Mouse (Mus musculus) liver, embryonic 15.5 days (tissue): ENCODE results near the gene Rhot2. TPM values are rescaled to one million over a fixed set of nuclear protein-coding genes. Genes with fewer than 3 reads are reported as not detected.
A peak's percentile ranks its signal among the peaks of the same experiment; 100 is the strongest.

Source experiments
- ATAC-seq: fragments of 200-750 bp; cut with Nextera tagmentation; 2 replicates; pipeline ENCODE4 v1.8.0; 2017; ENCODE audit warnings: moderate number of reproducible peaks, mild to moderate bottlenecking, moderate library complexity; ENCODE audit not compliant: insufficient read depth
- H3K27ac ChIP-seq: fragments of 300-500 bp; sonication (generic); replicated peaks from 2 replicates; pipeline ENCODE4 v1.5.1; 2015; ENCODE audit warnings: mild to moderate bottlenecking, inconsistent platforms
- H3K27me3 ChIP-seq: fragments of 300-500 bp; sonication (generic); 2 replicates; pipeline ENCODE4 v1.6.1; 2015; ENCODE audit warnings: mild to moderate bottlenecking, inconsistent platforms
- H3K36me3 ChIP-seq: fragments of 300-500 bp; sonication (generic); replicated peaks from 2 replicates; pipeline ENCODE4 v1.6.1; 2015; ENCODE audit warnings: moderate library complexity, mild to moderate bottlenecking, inconsistent platforms
- H3K4me1 ChIP-seq: fragments of 300-500 bp; sonication (generic); replicated peaks from 2 replicates; pipeline ENCODE4 v1.6.1; 2015; ENCODE audit warnings: inconsistent platforms
- H3K4me2 ChIP-seq: fragments of 300-500 bp; sonication (generic); 2 replicates; pipeline ENCODE4 v1.6.1; 2015; ENCODE audit warnings: moderate library complexity, mild to moderate bottlenecking, inconsistent platforms
- H3K4me3 ChIP-seq: fragments of 300-500 bp; sonication (generic); replicated peaks from 2 replicates; pipeline ENCODE4 v1.5.1; 2015; ENCODE audit warnings: mild to moderate bottlenecking, inconsistent platforms
- H3K9ac ChIP-seq: fragments of 300-500 bp; sonication (generic); 2 replicates; pipeline ENCODE4 v1.6.1; 2015; ENCODE audit warnings: moderate library complexity, mild to moderate bottlenecking, inconsistent platforms
- H3K9me3 ChIP-seq: fragments of 300-500 bp; sonication (generic); replicated peaks from 2 replicates; pipeline ENCODE4 v1.6.1; 2016; ENCODE audit warnings: inconsistent platforms
- WGBS: fragments of 180-500 bp; shearing (Covaris S2); methylation state at CpG from one replicate; pipeline ENCODE4 v1.1.7; 2015; ENCODE audit warnings: mixed read lengths; ENCODE audit not compliant: insufficient replicate concordance; 5-methylcytosine and 5-hydroxymethylcytosine counted together
- microRNA-seq: library from miRNA; unstranded; fragments of <30 nt; microRNA quantifications from one replicate; pipeline ENCODE4, GENCODE M21; 2016
- polyA plus RNA-seq: library from polyadenylated mRNA; unstranded; fragments of >200 nt; fragmentation: Nextera tagmentation; extraction: Ambion mirVana; gene quantifications from 2 replicates; pipeline ENCODE4 v1.2.1, GENCODE M21; 2015

The Rhot2 gene
- polyA plus RNA-seq, 1 experiment from 2014 or later: 10.8 TPM

- no peak for ATAC-seq
- Histone ChIP-seq H3K4me1 (peaks cover 62% of the 10 kb centered on the region), H3K4me3 (no peak overlapping the region), H3K9ac (no peak overlapping the region), H3K9me3 (no peaks in the 10 kb centered on the region), H3K27me3 (no peaks in the 10 kb centered on the region), H3K36me3 (peaks cover 8% of the 10 kb centered on the region; the same call in 1 of the 2 replicates), H3K27ac (no peak overlapping the region), H3K4me2 (no peak overlapping the region)
- WGBS: 77% methylated on average over 13 of the region's 13 CpGs
Measured at GRCm38 (mm10) chr17:25794197-25794596, 50.5 kb downstream of the Rhot2 start.

DNA sequence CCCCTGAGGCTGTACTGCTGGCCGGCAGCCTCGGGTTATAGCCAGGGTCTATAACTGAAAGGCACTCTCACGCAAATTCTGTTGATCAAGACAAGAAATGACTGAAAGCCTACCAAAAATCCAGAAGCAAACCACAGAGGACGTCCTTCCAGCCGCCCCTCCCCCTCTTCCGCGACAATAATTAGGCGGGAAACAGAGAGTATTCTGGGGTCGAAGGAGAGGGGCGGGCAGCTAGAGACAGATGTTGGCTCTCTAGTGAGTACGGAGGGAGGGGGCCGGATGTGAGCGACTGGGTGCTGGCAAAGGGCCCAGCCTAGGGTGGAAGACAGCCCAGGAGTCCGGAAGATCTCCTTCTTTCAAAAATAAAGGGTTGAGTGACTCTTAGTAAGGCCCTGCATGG, 52.0 kb downstream of the Rhot2 start, which contains the start of gene Fam173a:
TSS of gene Fam173a (minus strand) at position 287 of the 400 bp plus-strand sequence.
- H3K36me3 ChIP-seq: peaks cover 13% of the 10 kb centered on the region
- peaks cover 61% of the 10 kb centered on the region for H3K4me1 ChIP-seq
- no peaks in the 10 kb centered on the region for H3K27me3 ChIP-seq
- peak; percentile 53 for ATAC-seq
- no peaks in the 10 kb centered on the region for H3K9me3 ChIP-seq
- peak within 1 kb of the TSS; percentile 84 for H3K4me3 ChIP-seq
- H3K4me2 ChIP-seq: peak within 1 kb of the TSS; percentile 95
- peak within 1 kb of the TSS; percentile 89 for H3K27ac ChIP-seq
- under 1% methylated on average over 14 of the region's 14 CpGs for WGBS
- H3K9ac ChIP-seq: peak within 1 kb of the TSS; percentile 68

DNA sequence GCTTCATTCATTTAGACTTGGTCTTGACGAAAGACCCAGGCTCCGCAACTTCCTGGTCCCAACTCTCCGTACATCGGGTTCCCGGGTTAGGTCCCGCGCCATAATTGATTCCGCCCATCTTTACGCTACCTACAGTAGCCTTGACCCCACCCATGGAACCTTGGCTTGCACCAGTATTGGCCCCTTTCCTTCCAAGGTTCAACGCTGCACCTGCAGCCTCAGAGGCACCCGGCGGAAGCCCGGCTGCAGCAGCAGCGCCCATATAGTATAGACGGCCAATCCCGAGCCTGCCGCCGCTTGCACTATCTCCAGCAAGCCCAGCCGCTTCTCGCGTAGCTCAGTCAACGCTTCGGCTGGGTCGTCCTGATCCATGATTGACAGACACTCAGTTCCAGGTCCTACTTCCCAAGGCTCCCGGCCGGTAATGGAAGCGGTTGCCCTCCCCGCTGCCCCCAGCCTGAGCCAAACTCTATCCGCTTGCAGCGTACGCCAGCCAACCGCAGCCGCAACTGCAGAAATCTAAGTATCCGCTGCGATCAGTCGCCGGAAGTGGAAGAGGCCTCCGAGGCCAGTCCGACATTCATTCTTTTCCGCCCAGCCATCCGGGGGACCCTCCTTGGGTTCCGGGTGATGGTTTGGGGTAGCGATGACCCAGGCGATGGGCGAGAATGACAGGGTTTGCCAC, 52.7 kb downstream of the Rhot2 start:
- peak; percentile 71 for ATAC-seq
- H3K27ac ChIP-seq: peak overlapping the region; percentile 89
- peaks cover 13% of the 10 kb centered on the region for H3K36me3 ChIP-seq
- no peaks in the 10 kb centered on the region for H3K27me3 ChIP-seq
- no peaks in the 10 kb centered on the region for H3K9me3 ChIP-seq
- under 1% methylated on average over 45 of the region's 45 CpGs for WGBS
- peak overlapping the region; percentile 84 for H3K4me3 ChIP-seq
- peak overlapping the region; percentile 68 for H3K9ac ChIP-seq
- peak overlapping the region; percentile 95 for H3K4me2 ChIP-seq
- H3K4me1 ChIP-seq: peaks cover 55% of the 10 kb centered on the region

- Histone ChIP-seq H3K9me3 (no peaks in the 10 kb centered on the region), H3K4me3 (peak overlapping the region; percentile 84), H3K4me1 (peaks cover 49% of the 10 kb centered on the region), H3K9ac (peak overlapping the region; percentile 68), H3K4me2 (peak overlapping the region; percentile 95), H3K36me3 (peaks cover 13% of the 10 kb centered on the region), H3K27me3 (no peaks in the 10 kb centered on the region), H3K27ac (peak overlapping the region; percentile 89)
- WGBS: 33% methylated on average over 19 of the region's 19 CpGs
- no peak for ATAC-seq
Measured at GRCm38 (mm10) chr17:25791320-25791842, 53.3 kb downstream of the Rhot2 start.

Small RNA genes within 50 kb of the gene (microRNA-seq; reads per million reads assigned to microRNA genes)
- gene Mir3082: 0.76 reads per million

Other genes with a start within 250 kb of the Rhot2 start
- gene Gng13, start 127.7 kb downstream of the Rhot2 start, polyA plus RNA-seq: not detected in 2 replicates
- 21.1 and 24.2 TPM in 2 replicates for gene Chtf18, start 117.4 kb downstream of the Rhot2 start, polyA plus RNA-seq
- gene Rpusd1, start 117.2 kb downstream of the Rhot2 start, polyA plus RNA-seq: 6.4 and 6.6 TPM in 2 replicates
- not detected in 2 replicates for gene Mslnl, start 108.8 kb downstream of the Rhot2 start, polyA plus RNA-seq
- 2.5 and 2.7 TPM in 2 replicates for gene Msln, start 90.5 kb downstream of the Rhot2 start, polyA plus RNA-seq
- gene Narfl, start 71.1 kb downstream of the Rhot2 start, polyA plus RNA-seq: 13.2 and 14.8 TPM in 2 replicates
- gene Haghl, start 59.2 kb downstream of the Rhot2 start, polyA plus RNA-seq: 5.6 and 7.4 TPM in 2 replicates
- 0.03 and 0.07 TPM in 2 replicates for gene Ccdc78, start 58.3 kb downstream of the Rhot2 start, polyA plus RNA-seq
- gene Fam173a, start 52.0 kb downstream of the Rhot2 start, polyA plus RNA-seq: 54.9 and 59.6 TPM in 2 replicates
- not detected in 2 replicates for gene AC134908.4, start 49.2 kb downstream of the Rhot2 start, polyA plus RNA-seq
- gene Metrn, start 47.7 kb downstream of the Rhot2 start, polyA plus RNA-seq: 15.5 and 18.2 TPM in 2 replicates
- 0.07 and 0.12 TPM in 2 replicates for gene Fbxl16, start 35.8 kb downstream of the Rhot2 start, polyA plus RNA-seq
- 11.7 and 13.0 TPM in 2 replicates for gene Wdr24, start 21.2 kb downstream of the Rhot2 start, polyA plus RNA-seq
- 19.6 and 25.2 TPM in 2 replicates for gene Jmjd8, start 16.0 kb downstream of the Rhot2 start, polyA plus RNA-seq
- 114 and 130 TPM in 2 replicates for gene Stub1, start 11.4 kb downstream of the Rhot2 start, polyA plus RNA-seq
- 0.25 and 0.48 TPM in 2 replicates for gene Rhbdl1, start 7.6 kb downstream of the Rhot2 start, polyA plus RNA-seq
- gene Gm20683, start 3.1 kb downstream of the Rhot2 start, polyA plus RNA-seq: 0.46 and 0.52 TPM in 2 replicates
- gene Wdr90, start 16.6 kb upstream of the Rhot2 start, polyA plus RNA-seq: 8.1 and 9.3 TPM in 2 replicates
- gene Mcrip2, start 23.9 kb upstream of the Rhot2 start, polyA plus RNA-seq: 37.3 and 39.3 TPM in 2 replicates
- 46.4 and 49.4 TPM in 2 replicates for gene Mettl26, start 30.2 kb upstream of the Rhot2 start, polyA plus RNA-seq
- 0.35 and 0.59 TPM in 2 replicates for gene Wfikkn1, start 36.0 kb upstream of the Rhot2 start, polyA plus RNA-seq
- 6.6 and 8.4 TPM in 2 replicates for gene Rab40c, start 74.9 kb upstream of the Rhot2 start, polyA plus RNA-seq
- gene Pigq, start 100.1 kb upstream of the Rhot2 start, polyA plus RNA-seq: 156 and 174 TPM in 2 replicates
- 6.1 and 6.7 TPM in 2 replicates for gene Nhlrc4, start 100.1 kb upstream of the Rhot2 start, polyA plus RNA-seq
- gene A930017K11Rik, start 107.7 kb upstream of the Rhot2 start, polyA plus RNA-seq: 0.23 and 0.37 TPM in 2 replicates
- gene Capn15, start 140.9 kb upstream of the Rhot2 start, polyA plus RNA-seq: 9.7 and 11.4 TPM in 2 replicates
- 2.1 and 2.3 TPM in 2 replicates for gene Rab11fip3, start 224.7 kb upstream of the Rhot2 start, polyA plus RNA-seq
- 14.7 and 17.2 TPM in 2 replicates for gene Decr2, start 245.5 kb upstream of the Rhot2 start, polyA plus RNA-seq